ENCODE assay signal across 8 mouse cellular contexts in the genomic region with DNA sequence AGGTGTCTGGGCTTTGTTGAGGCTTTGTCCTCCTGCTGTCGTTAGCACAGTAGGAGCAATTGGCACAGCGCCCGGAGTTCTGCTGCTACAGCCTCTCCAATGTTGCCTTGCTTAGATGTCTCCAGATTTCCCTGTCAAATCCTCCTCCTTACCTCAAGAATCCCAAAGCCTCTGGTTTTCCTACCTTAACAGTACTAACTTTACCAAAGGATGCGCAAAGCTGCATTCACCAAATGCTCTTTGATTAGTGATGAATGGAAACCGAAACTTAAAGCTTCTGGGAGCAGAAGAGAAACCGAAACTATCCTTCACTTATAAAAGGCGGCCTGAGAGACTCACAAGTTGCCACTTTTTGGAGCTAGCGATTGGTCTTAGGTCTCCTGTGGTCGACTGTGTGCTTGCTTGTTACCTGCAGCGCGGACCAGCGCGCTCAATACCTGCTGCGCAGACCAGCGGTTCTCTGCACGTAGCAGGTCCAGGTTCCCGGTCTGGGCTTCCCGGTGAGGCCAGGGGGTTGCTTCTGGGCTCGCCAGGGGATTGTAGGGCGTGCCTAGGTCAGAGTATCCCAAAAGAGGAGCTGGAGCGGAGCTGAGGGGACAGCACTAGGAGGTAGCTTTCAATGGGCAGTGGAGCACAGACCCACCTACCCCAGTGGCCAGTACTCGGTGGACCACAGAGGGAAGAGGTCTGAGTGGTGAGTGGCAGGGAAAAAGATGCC. TPM values are rescaled to one million over a fixed set of nuclear protein-coding genes. Genes with fewer than 3 reads are reported as not detected.
DNase-seq lines count a peak whose midpoint lies in the region; ATAC-seq and TF ChIP-seq lines count a peak whose summit lies in the region.

Gene Ddx60 (plus strand): TSS at position 311 of the 718 bp plus-strand sequence.

- no peak for TF ChIP-seq CTCF in layer of hippocampus, adult 2 months (conservative IDR thresholded peaks at IDR 0.05)

- peak within 1 kb of the TSS; percentile 51 for H3K9ac ChIP-seq in forebrain, embryonic 15.5 days (replicated peaks)
- peak within 1 kb of the TSS; percentile 45 for H3K9ac ChIP-seq in neural tube, embryonic 15.5 days (replicated peaks)

- ATAC-seq in cerebellum, adult (ENCODE audit: insufficient number of reproducible peaks, low FRiP score, low TSS enrichment): peak; percentile 28
- peak; percentile 76 for ATAC-seq in forebrain, embryonic 15.5 days (replicated peaks)
- peak; percentile 70; the same call in 1 of the 2 replicates for ATAC-seq in neural tube, embryonic 15.5 days (ENCODE audit: low FRiP score)

- peak; percentile 40 for DNase-seq in ES-CJ7 (ENCODE audit: low read depth, low spot score)
- peak; percentile 80 to 82 for DNase-seq in heart, postnatal 36 days
- DNase-seq in layer of hippocampus, adult 2 months (ENCODE audit: low spot score in 2 of 2): peak; percentile 31 to 38
- peak; percentile 45 to 47 for DNase-seq in lung, adult 18-20 months
- peak; percentile 49 for DNase-seq in testis, postnatal 14 days (ENCODE audit: low spot score)

- WGBS in forebrain, embryonic 15.5 days: 11% methylated on average over 22 of the region's 22 CpGs
- WGBS in neural tube, embryonic 15.5 days: 12% methylated on average over 22 of the region's 22 CpGs

- H3K4me3 ChIP-seq in forebrain, embryonic 15.5 days: peak within 1 kb of the TSS; percentile 48
- peak within 1 kb of the TSS; percentile 67 for H3K4me3 ChIP-seq in layer of hippocampus, adult 2 months
- H3K4me3 ChIP-seq in neural tube, embryonic 15.5 days (replicated peaks): peak within 1 kb of the TSS; percentile 47

- intact Hi-C loops in heart, postnatal 36 days (cut with DNase I): loop anchor here (5.0 kb wide), 1 partner anchor 941 kb away; no protein-coding TSS in a partner anchor

- H3K4me2 ChIP-seq in forebrain, embryonic 15.5 days (replicated peaks): peak within 1 kb of the TSS; percentile 86
- peak within 1 kb of the TSS; percentile 89 for H3K4me2 ChIP-seq in neural tube, embryonic 15.5 days

- H3K27me3 ChIP-seq in forebrain, embryonic 15.5 days: no peaks in the 10 kb centered on the region
- H3K27me3 ChIP-seq in neural tube, embryonic 15.5 days (replicated peaks): no peaks in the 10 kb centered on the region

- no peaks in the 10 kb centered on the region for H3K36me3 ChIP-seq in forebrain, embryonic 15.5 days
- H3K36me3 ChIP-seq in neural tube, embryonic 15.5 days: no peaks in the 10 kb centered on the region

- H3K9me3 ChIP-seq in forebrain, embryonic 15.5 days: no peaks in the 10 kb centered on the region
- H3K9me3 ChIP-seq in neural tube, embryonic 15.5 days (replicated peaks): no peaks in the 10 kb centered on the region

- H3K27ac ChIP-seq in forebrain, embryonic 15.5 days (replicated peaks): no peak within 1 kb of the TSS
- H3K27ac ChIP-seq in layer of hippocampus, adult 2 months: peak within 1 kb of the TSS; percentile 84
- no peak within 1 kb of the TSS for H3K27ac ChIP-seq in neural tube, embryonic 15.5 days (replicated peaks)

- H3K4me1 ChIP-seq in forebrain, embryonic 15.5 days: peaks cover 10% of the 10 kb centered on the region
- H3K4me1 ChIP-seq in neural tube, embryonic 15.5 days: peaks cover 7% of the 10 kb centered on the region

RNA-seq across cellular contexts. Expression of gene Ddx60, which starts in this region (rescaled TPM):
- polyA plus RNA-seq in forebrain, embryonic 15.5 days (2015; fragmentation: Nextera tagmentation; extraction: Ambion mirVana): 0.33 and 0.45 TPM in 2 replicates
- total RNA-seq in heart, postnatal 36 days (2021): 1 to 10 TPM; 1.3 to 3.1 TPM
- total RNA-seq in layer of hippocampus, adult 2 months (2021): under 1 TPM; 0.20 to 0.44 TPM
- 0.45 and 1.2 TPM in 2 replicates for polyA plus RNA-seq in neural tube, embryonic 15.5 days (2015; fragmentation: Nextera tagmentation; extraction: Ambion mirVana)

Comparison
In these comparisons a context has a peak if more than half of its experiments do, and no peak if none do; other contexts are left out.
1. Peak in ATAC-seq, H3K4me3 ChIP-seq, H3K9ac ChIP-seq and H3K4me2 ChIP-seq in forebrain, embryonic 15.5 days; RNA of the gene not detected or under 1 TPM.
2. Peak in DNase-seq, H3K4me3 ChIP-seq and H3K27ac ChIP-seq in layer of hippocampus, adult 2 months; RNA of the gene not detected or under 1 TPM.